Mouse (Mus musculus) liver, embryonic 11.5 days (tissue): ENCODE results near the gene Zfp428. TPM values are rescaled to one million over a fixed set of nuclear protein-coding genes. Genes with fewer than 3 reads are reported as not detected.
"Not testable (repeated sequence)": the region's sequence is repeated elsewhere in the genome, so short reads cannot be mapped to it uniquely, and the experiment has no call there.

Source experiments
- ATAC-seq: fragments of 200-750 bp; cut with Nextera tagmentation; replicated peaks from 2 replicates; pipeline ENCODE4 v1.8.0; 2017; ENCODE audit warnings: moderate number of reproducible peaks, mild to moderate bottlenecking, moderate TSS enrichment, moderate library complexity; ENCODE audit not compliant: low FRiP score
- DNase-seq: peaks from one replicate; pipeline ENCODE4 v3.0.0-alpha.2; 2017; ENCODE audit warnings: low spot score
- H3K27ac ChIP-seq: fragments of 300-500 bp; sonication (generic); 2 replicates; pipeline ENCODE4 v1.5.1; 2014; ENCODE audit warnings: mild to moderate bottlenecking, low read depth, low read length, control low read depth
- H3K27me3 ChIP-seq: fragments of 300-500 bp; sonication (generic); replicated peaks from 2 replicates; pipeline ENCODE4 v1.6.1; 2014; ENCODE audit warnings: low read length, mixed read lengths; ENCODE audit not compliant: control insufficient read depth, insufficient read depth
- H3K36me3 ChIP-seq: fragments of 300-500 bp; sonication (generic); 2 replicates; pipeline ENCODE4 v1.6.1; 2014; ENCODE audit warnings: mild to moderate bottlenecking, low read length, moderate library complexity, mixed read lengths; ENCODE audit not compliant: control insufficient read depth, insufficient read depth
- H3K4me1 ChIP-seq: fragments of 300-500 bp; sonication (generic); replicated peaks from 2 replicates; pipeline ENCODE4 v1.6.1; 2014; ENCODE audit warnings: low read length, mixed read lengths; ENCODE audit not compliant: control insufficient read depth, insufficient read depth
- H3K4me2 ChIP-seq: fragments of 300-500 bp; sonication (generic); 2 replicates; pipeline ENCODE4 v1.6.1; 2014; ENCODE audit warnings: mild to moderate bottlenecking, control low read depth, moderate library complexity
- H3K4me3 ChIP-seq: fragments of 300-500 bp; sonication (generic); 2 replicates; pipeline ENCODE4 v1.5.1; 2014; ENCODE audit warnings: low read depth, low read length, control low read depth
- H3K9ac ChIP-seq: fragments of 300-500 bp; sonication (generic); 2 replicates; pipeline ENCODE4 v1.6.1; 2014; ENCODE audit warnings: low read depth, low read length, control low read depth
- H3K9me3 ChIP-seq: fragments of 300-500 bp; sonication (generic); 2 replicates; pipeline ENCODE4 v1.6.1; 2016; ENCODE audit warnings: low read length, inconsistent platforms, mixed read lengths; ENCODE audit not compliant: control insufficient read depth
- WGBS: fragments of 180-500 bp; shearing (Covaris S2); extraction: QIAGEN DNeasy Blood & Tissue Kit; methylation state at CpG from one replicate; pipeline ENCODE4 v1.1.7; 2014; 5-methylcytosine and 5-hydroxymethylcytosine counted together
- polyA plus RNA-seq: library from polyadenylated mRNA; unstranded; fragments of >200 nt; fragmentation: Nextera tagmentation; extraction: Ambion mirVana; gene quantifications from 2 replicates; pipeline ENCODE4 v1.2.1, GENCODE M21; 2014

Zfp428 gene
- polyA plus RNA-seq, 1 experiment from 2014 or later, result 23.0 TPM

- Histone ChIP-seq H3K9ac (peak overlapping the region; percentile 95; the same call in 1 of the 2 replicates), H3K36me3 (no peaks in the 10 kb centered on the region), H3K27me3 (peaks cover 28% of the 10 kb centered on the region), H3K4me2 (peak overlapping the region; percentile 91), H3K9me3 (no peaks in the 10 kb centered on the region), H3K27ac (no peak overlapping the region), H3K4me1 (peaks cover 26% of the 10 kb centered on the region), H3K4me3 (peak overlapping the region; percentile 84)
- 33% methylated on average over 3 of the region's 3 CpGs for WGBS
- DNase-seq (no peak), ATAC-seq (no peak)
Measured at GRCm38 (mm10) chr7:24506065-24506459, 744 bp upstream of the Zfp428 start.

GRCm38 (mm10) chr7:24506476-24506837, 349 bp upstream of the Zfp428 start:
- Histone ChIP-seq H3K27ac (peak overlapping the region; percentile 96; the same call in 1 of the 2 replicates), H3K4me1 (peaks cover 26% of the 10 kb centered on the region), H3K9ac (peak overlapping the region; percentile 95), H3K4me3 (peak overlapping the region; percentile 84), H3K4me2 (peak overlapping the region; percentile 91), H3K9me3 (no peaks in the 10 kb centered on the region), H3K27me3 (peaks cover 25% of the 10 kb centered on the region), H3K36me3 (no peaks in the 10 kb centered on the region)
- 3% methylated on average over 12 of the region's 12 CpGs for WGBS
- ATAC-seq (no peak), DNase-seq (no peak)

GRCm38 (mm10) chr7:24507726-24508114, 914 bp downstream of the Zfp428 start:
- peaks cover 26% of the 10 kb centered on the region for H3K4me1 ChIP-seq
- H3K9ac ChIP-seq, result peak overlapping the region; percentile 95
- H3K36me3 ChIP-seq, result no peaks in the 10 kb centered on the region
- peak overlapping the region; percentile 96 for H3K27ac ChIP-seq
- DNase-seq (no peak), ATAC-seq (no peak; the same call in 1 of the 2 replicates)
- peak overlapping the region; percentile 84 for H3K4me3 ChIP-seq
- peaks cover 14% of the 10 kb centered on the region for H3K27me3 ChIP-seq
- 2% methylated on average over 20 of the region's 20 CpGs for WGBS
- H3K4me2 ChIP-seq, result peak overlapping the region; percentile 91
- no peaks in the 10 kb centered on the region for H3K9me3 ChIP-seq

DNA sequence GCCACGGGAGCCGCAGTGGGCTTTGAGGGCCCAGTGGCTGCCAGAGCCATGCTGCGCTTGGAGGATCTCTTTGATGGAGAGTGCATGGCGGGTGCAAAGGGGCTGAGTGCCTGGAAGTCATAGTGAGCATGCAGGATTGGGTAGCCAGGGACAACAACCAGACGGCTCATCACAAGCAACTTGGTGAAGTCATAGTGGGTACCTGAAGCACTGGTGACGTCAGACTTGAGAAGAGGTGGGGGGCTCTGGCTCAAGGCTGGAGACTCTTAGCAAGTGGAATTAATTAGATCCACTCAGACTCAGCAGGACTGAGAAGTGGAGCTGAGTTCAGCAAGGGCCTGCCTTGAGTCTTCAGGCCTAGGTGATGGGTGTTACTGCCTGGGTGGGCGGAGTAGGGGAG, 5.5 kb downstream of the Zfp428 start, which contains the start of gene AC161166.1:
Gene AC161166.1, minus strand, starts transcription at position 101 of the 400 bp plus-strand sequence.
- DNase-seq (no peak), ATAC-seq (no peak)
- WGBS, result 90% methylated on average over 7 of the region's 7 CpGs
- no peak within 1 kb of the TSS for H3K9ac ChIP-seq
- H3K36me3 ChIP-seq, result no peaks in the 10 kb centered on the region; the same call in 1 of the 2 replicates
- H3K27me3 ChIP-seq, result no peaks in the 10 kb centered on the region
- no peaks in the 10 kb centered on the region for H3K9me3 ChIP-seq
- no peak within 1 kb of the TSS for H3K4me3 ChIP-seq
- H3K4me1 ChIP-seq, result peaks cover 7% of the 10 kb centered on the region; the same call in 1 of the 2 replicates
- no peak within 1 kb of the TSS for H3K4me2 ChIP-seq
- H3K27ac ChIP-seq, result no peak within 1 kb of the TSS

GRCm38 (mm10) chr7:24516319-24516718, 9.5 kb downstream of the Zfp428 start:
- H3K27me3 ChIP-seq, DNase-seq, H3K36me3 ChIP-seq, H3K9ac ChIP-seq, H3K27ac ChIP-seq, H3K9me3 ChIP-seq, H3K4me1 ChIP-seq, ATAC-seq, H3K4me3 ChIP-seq, H3K4me2 ChIP-seq: not testable (repeated sequence)
- WGBS, result 65% methylated on average over 8 of the region's 8 CpGs

DNA sequence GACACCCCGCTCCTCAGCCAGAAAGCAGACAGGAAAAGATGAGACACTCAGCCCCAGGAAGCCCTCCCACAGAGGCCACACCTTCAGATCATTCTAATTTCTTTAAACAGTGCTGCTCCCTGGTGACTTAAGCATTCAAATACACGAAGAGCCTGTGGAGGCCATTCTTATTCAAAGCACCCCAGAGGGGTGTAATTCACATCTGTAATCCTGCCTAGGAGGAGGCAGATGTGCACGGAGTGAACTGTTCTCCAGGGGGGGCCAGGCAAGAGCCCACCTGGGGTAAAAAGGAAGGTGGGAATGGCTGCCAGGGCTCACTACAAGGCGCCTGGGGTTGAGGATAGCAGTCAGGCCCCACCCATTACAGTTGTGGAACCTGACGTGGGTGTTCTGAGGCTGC, 10.3 kb downstream of the Zfp428 start:
- Histone ChIP-seq H3K27ac (no peak overlapping the region), H3K4me3 (no peak overlapping the region), H3K9ac (no peak overlapping the region), H3K36me3 (no peaks in the 10 kb centered on the region; the same call in 1 of the 2 replicates), H3K4me2 (no peak overlapping the region), H3K4me1 (no peaks in the 10 kb centered on the region), H3K27me3 (no peaks in the 10 kb centered on the region), H3K9me3 (no peaks in the 10 kb centered on the region)
- ATAC-seq (no peak), DNase-seq (no peak)
- 65% methylated on average over 5 of the region's 5 CpGs for WGBS

- DNase-seq, result no peak
- no peaks in the 10 kb centered on the region for H3K9me3 ChIP-seq
- no peak for ATAC-seq
- 77% methylated on average over 6 of the region's 6 CpGs for WGBS
- no peak overlapping the region for H3K4me3 ChIP-seq
- H3K27ac ChIP-seq, result no peak overlapping the region
- no peaks in the 10 kb centered on the region; the same call in 1 of the 2 replicates for H3K36me3 ChIP-seq
- no peaks in the 10 kb centered on the region for H3K4me1 ChIP-seq
- no peaks in the 10 kb centered on the region for H3K27me3 ChIP-seq
- no peak overlapping the region for H3K4me2 ChIP-seq
- H3K9ac ChIP-seq, result no peak overlapping the region
Measured at GRCm38 (mm10) chr7:24517654-24518053, 10.8 kb downstream of the Zfp428 start.

GRCm38 (mm10) chr7:24519130-24519529, 12.3 kb downstream of the Zfp428 start:
- 68% methylated on average over 3 of the region's 3 CpGs for WGBS
- Histone ChIP-seq H3K27me3 (no peaks in the 10 kb centered on the region), H3K9me3 (no peaks in the 10 kb centered on the region), H3K27ac (no peak overlapping the region), H3K4me2 (no peak overlapping the region), H3K4me1 (no peaks in the 10 kb centered on the region), H3K9ac (no peak overlapping the region), H3K4me3 (no peak overlapping the region), H3K36me3 (no peaks in the 10 kb centered on the region; the same call in 1 of the 2 replicates)
- no peak for DNase-seq
- ATAC-seq, result no peak

GRCm38 (mm10) chr7:24520054-24520453, 13.2 kb downstream of the Zfp428 start:
- H3K9me3 ChIP-seq, H3K27me3 ChIP-seq, H3K36me3 ChIP-seq, H3K4me3 ChIP-seq, H3K9ac ChIP-seq, H3K4me1 ChIP-seq, ATAC-seq, DNase-seq, H3K4me2 ChIP-seq, H3K27ac ChIP-seq: not testable (repeated sequence)
- 88% methylated on average over 10 of the region's 10 CpGs for WGBS
